Mouse (Mus musculus) left cerebral cortex, postnatal 4 days (tissue): ENCODE data around the gene Srek1ip1. TPM values are rescaled to one million over a fixed set of nuclear protein-coding genes. Genes with fewer than 3 reads are reported as not detected.
A peak's percentile ranks its signal among the peaks of the same experiment; 100 is the strongest.

ENCODE experiments used
- DNase-seq: peaks from one replicate; pipeline ENCODE4 v3.0.0-alpha.2; 2022
- intact Hi-C: fragments of 180-260 bp; cut with DNase I; formaldehyde crosslinking; loops from one replicate; pipeline ENCODE4 v1.15.1; 2025
- total RNA-seq, 2 experiments: library from RNA; stranded (reverse); gene quantifications; 2 replicates each; pipeline ENCODE4 v1.2.3; 2021

The Srek1ip1 gene
- total RNA-seq: 10 to 100 TPM; 14.0 to 15.5 TPM

GRCm38 (mm10) chr13:104792184-104792583 lies at the start of gene Srek1ip1:
TSS of gene Srek1ip1 (plus strand) at chr13:104792484.
- DNase-seq: no peak
- intact Hi-C loops: no loop called here

- intact Hi-C loops: no loop called here
- DNase-seq: no peak
Measured at GRCm38 (mm10) chr13:104742866-104743265, 49.4 kb upstream of the Srek1ip1 start.

GRCm38 (mm10) chr13:104747032-104747431 lies 45.3 kb upstream of the Srek1ip1 start:
- intact Hi-C loops: no loop called here
- DNase-seq: peak; percentile 51

GRCm38 (mm10) chr13:104759381-104759780 lies 32.9 kb upstream of the Srek1ip1 start:
- peak; percentile 1 for DNase-seq
- intact Hi-C loops: no loop called here

GRCm38 (mm10) chr13:104762401-104762800 lies 29.9 kb upstream of the Srek1ip1 start:
- DNase-seq: no peak

GRCm38 (mm10) chr13:104763193-104763592 lies 29.1 kb upstream of the Srek1ip1 start:
- intact Hi-C loops: no loop called here
- DNase-seq: no peak

More at GRCm38 (mm10) chr13:104762401-104762800, 29.9 kb upstream of the Srek1ip1 start:
- intact Hi-C loops: no loop called here

- DNase-seq: no peak
- intact Hi-C loops: no loop called here
Measured at GRCm38 (mm10) chr13:104779104-104779670, 13.1 kb upstream of the Srek1ip1 start.

GRCm38 (mm10) chr13:104787260-104787659 lies 5.0 kb upstream of the Srek1ip1 start:
- intact Hi-C loops: no loop called here
- no peak for DNase-seq

GRCm38 (mm10) chr13:104789663-104790062 lies 2.6 kb upstream of the Srek1ip1 start:
- intact Hi-C loops: loop anchor here (2.0 kb wide), 1 partner anchor 505 kb away; no protein-coding TSS in a partner anchor
- DNase-seq: peak; percentile 20

- intact Hi-C loops: no loop called here
Measured at GRCm38 (mm10) chr13:104794421-104794820, 2.1 kb downstream of the Srek1ip1 start.

GRCm38 (mm10) chr13:104799067-104799466 lies 6.8 kb downstream of the Srek1ip1 start:
- intact Hi-C loops: no loop called here

More at GRCm38 (mm10) chr13:104794421-104794820, 2.1 kb downstream of the Srek1ip1 start:
- no peak for DNase-seq

GRCm38 (mm10) chr13:104799566-104800182 lies 7.4 kb downstream of the Srek1ip1 start:
- intact Hi-C loops: no loop called here
- no peak for DNase-seq

More at GRCm38 (mm10) chr13:104799067-104799466, 6.8 kb downstream of the Srek1ip1 start:
- no peak for DNase-seq

- no peak for DNase-seq
- intact Hi-C loops: loop anchor here (5.0 kb wide), 1 partner anchor 132 kb away; no protein-coding TSS in a partner anchor
Measured at GRCm38 (mm10) chr13:104805681-104806080, 13.4 kb downstream of the Srek1ip1 start.

GRCm38 (mm10) chr13:104816270-104816634 lies 24.0 kb downstream of the Srek1ip1 start:
- intact Hi-C loops: no loop called here
- no peak for DNase-seq

GRCm38 (mm10) chr13:104816635-104817571 lies 24.6 kb downstream of the Srek1ip1 start, which contains the start of gene Cwc27:
TSS of gene Cwc27 (minus strand) at chr13:104817142.
- peak; percentile 77 for DNase-seq
- intact Hi-C loops: no loop called here

- intact Hi-C loops: no loop called here
- DNase-seq: no peak
Measured at GRCm38 (mm10) chr13:104817696-104818095, 25.4 kb downstream of the Srek1ip1 start.

GRCm38 (mm10) chr13:104821192-104821591 lies 28.9 kb downstream of the Srek1ip1 start:
- no peak for DNase-seq
- intact Hi-C loops: no loop called here

- no peak for DNase-seq
- intact Hi-C loops: no loop called here
Measured at GRCm38 (mm10) chr13:104821908-104822307, 29.6 kb downstream of the Srek1ip1 start.

- no peak for DNase-seq
- intact Hi-C loops: no loop called here
Measured at GRCm38 (mm10) chr13:104822411-104822838, 30.1 kb downstream of the Srek1ip1 start.

GRCm38 (mm10) chr13:104825470-104825869 lies 33.2 kb downstream of the Srek1ip1 start:
- no peak for DNase-seq

GRCm38 (mm10) chr13:104832811-104833210 lies 40.5 kb downstream of the Srek1ip1 start:
- DNase-seq: no peak
- intact Hi-C loops: no loop called here

More at GRCm38 (mm10) chr13:104825470-104825869, 33.2 kb downstream of the Srek1ip1 start:
- intact Hi-C loops: no loop called here
